In the genomic region with DNA sequence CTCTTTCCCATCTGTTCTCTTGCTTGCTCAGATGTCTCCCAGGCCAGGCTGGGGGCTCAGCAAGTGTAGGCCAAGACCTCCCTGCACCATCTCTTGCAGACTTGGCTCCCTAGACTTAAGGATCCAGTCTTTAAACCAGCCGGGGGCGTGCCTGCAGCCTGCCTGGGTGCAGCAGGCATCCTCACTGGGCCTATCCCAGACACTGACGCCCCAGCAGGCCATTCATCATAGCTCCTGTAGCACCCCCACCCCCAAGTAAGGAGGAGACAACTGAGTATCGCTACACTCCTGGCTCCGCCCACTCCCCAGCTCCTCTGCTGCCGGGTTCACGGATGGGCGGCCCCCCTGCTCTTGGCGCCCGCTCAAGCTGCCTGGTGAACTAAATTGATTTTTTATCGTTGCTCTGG, we compare ENCODE assay signal across 7 mouse cellular contexts.
DNase-seq lines count a peak whose midpoint lies in the region; ATAC-seq and TF ChIP-seq lines count a peak whose summit lies in the region.

No protein-coding gene starts in this region.

- peak overlapping the region; percentile 62 for H3K27ac ChIP-seq in intestine, embryonic 14.5 days (ENCODE audit: low read depth)
- peak overlapping the region; percentile 70 for H3K27ac ChIP-seq in midbrain, embryonic 14.5 days (replicated peaks; ENCODE audit: low read depth, low read length)
- 0 out of 2 replicates have a peak overlapping the region, but pooled peaks have one; percentile 4 for H3K27ac ChIP-seq in stomach, postnatal 0 days (replicated peaks)

- H3K36me3 ChIP-seq in intestine, embryonic 14.5 days (ENCODE audit: control insufficient read depth, insufficient read depth, low read length): no peaks in the 10 kb centered on the region
- H3K36me3 ChIP-seq in midbrain, embryonic 14.5 days (ENCODE audit: control insufficient read depth, insufficient read depth, low read length): no peaks in the 10 kb centered on the region
- no peaks in the 10 kb centered on the region for H3K36me3 ChIP-seq in stomach, postnatal 0 days (ENCODE audit: control insufficient read depth, insufficient read depth, low read length)

- peaks cover 42% of the 10 kb centered on the region for H3K4me1 ChIP-seq in intestine, embryonic 14.5 days (replicated peaks; ENCODE audit: control insufficient read depth, insufficient read depth, low read length)
- H3K4me1 ChIP-seq in midbrain, embryonic 14.5 days (ENCODE audit: control insufficient read depth, insufficient read depth, low read length): peaks cover 31% of the 10 kb centered on the region
- no peaks in the 10 kb centered on the region; the same call in 1 of the 2 replicates for H3K4me1 ChIP-seq in stomach, postnatal 0 days (replicated peaks; ENCODE audit: control insufficient read depth, insufficient read depth)

- ATAC-seq in intestine, embryonic 14.5 days (replicated peaks; ENCODE audit: low FRiP score, low TSS enrichment, low read depth): peak; percentile 86
- ATAC-seq in midbrain, embryonic 14.5 days (ENCODE audit: low FRiP score, low TSS enrichment): peak; percentile 85
- ATAC-seq in stomach, postnatal 0 days (ENCODE audit: low FRiP score, low TSS enrichment): peak; percentile 79; the same call in 1 of the 2 replicates

- H3K9ac ChIP-seq in intestine, embryonic 14.5 days (ENCODE audit: low read length): no peak overlapping the region
- H3K9ac ChIP-seq in midbrain, embryonic 14.5 days (replicated peaks; ENCODE audit: low read length): no peak overlapping the region; the same call in 1 of the 2 replicates
- no peak overlapping the region for H3K9ac ChIP-seq in stomach, postnatal 0 days (ENCODE audit: low read length)

- DNase-seq in adrenal gland, adult 2 months: peak; percentile 47
- peak; percentile 78 for DNase-seq in embryo, embryonic 9.5 days (ENCODE audit: extremely low spot score)
- peak; percentile 77 for DNase-seq in gastrocnemius, postnatal 25 days
- peak; percentile 73 for DNase-seq in intestine, embryonic 14.5 days (ENCODE audit: low spot score)
- peak; percentile 16 to 20 for DNase-seq in left cerebral cortex, adult 9 months (ENCODE audit: low spot score in 2 of 2)
- DNase-seq in midbrain, embryonic 14.5 days: peak; percentile 91
- DNase-seq in stomach, postnatal 0 days (ENCODE audit: low spot score): peak; percentile 57

- under 1% methylated on average over 11 of the region's 11 CpGs for WGBS in intestine, embryonic 14.5 days
- WGBS in midbrain, embryonic 14.5 days: 1% methylated on average over 11 of the region's 11 CpGs
- under 1% methylated on average over 11 of the region's 11 CpGs for WGBS in stomach, postnatal 0 days

- peak overlapping the region; percentile 42 for H3K4me2 ChIP-seq in intestine, embryonic 14.5 days (ENCODE audit: low read length)
- H3K4me2 ChIP-seq in midbrain, embryonic 14.5 days (ENCODE audit: low read length): peak overlapping the region; percentile 45
- peak overlapping the region; percentile 42 for H3K4me2 ChIP-seq in stomach, postnatal 0 days (replicated peaks; ENCODE audit: low read depth)

- peak; percentile 17; the same call in 1 of the 2 replicates for TF ChIP-seq CTCF in stomach, postnatal 0 days (IDR thresholded peaks at IDR 0.05; ENCODE audit: low read depth)

- H3K9me3 ChIP-seq in intestine, embryonic 14.5 days (ENCODE audit: control insufficient read depth, low read length): no peaks in the 10 kb centered on the region
- no peaks in the 10 kb centered on the region for H3K9me3 ChIP-seq in midbrain, embryonic 14.5 days (ENCODE audit: control insufficient read depth, low read length)
- no peaks in the 10 kb centered on the region for H3K9me3 ChIP-seq in stomach, postnatal 0 days (ENCODE audit: control insufficient read depth, low read length)

- no peaks in the 10 kb centered on the region for H3K27me3 ChIP-seq in intestine, embryonic 14.5 days (replicated peaks; ENCODE audit: control insufficient read depth, insufficient read depth, low read length)
- H3K27me3 ChIP-seq in midbrain, embryonic 14.5 days (ENCODE audit: control insufficient read depth, insufficient read depth, low read length): no peaks in the 10 kb centered on the region
- H3K27me3 ChIP-seq in stomach, postnatal 0 days (ENCODE audit: control insufficient read depth, insufficient read depth, low read length): no peaks in the 10 kb centered on the region

- H3K4me3 ChIP-seq in intestine, embryonic 14.5 days (ENCODE audit: low read depth, low read length): peak overlapping the region; percentile 16; the same call in 1 of the 2 replicates
- H3K4me3 ChIP-seq in midbrain, embryonic 14.5 days (replicated peaks; ENCODE audit: low read depth, low read length): peak overlapping the region; percentile 22
- H3K4me3 ChIP-seq in stomach, postnatal 0 days (ENCODE audit: low read depth, low read length): peak overlapping the region; percentile 16

- no peak for TF ChIP-seq EP300 in stomach, postnatal 0 days (optimal IDR thresholded peaks at IDR 0.05)

Comparison
In these comparisons a context has a peak if more than half of its experiments do, and no peak if none do; other contexts are left out.
1. Peak in every context shown above with its lines: DNase-seq, ATAC-seq, H3K4me3 ChIP-seq and H3K27ac ChIP-seq.
2. DNase-seq: peak in every context shown above with its lines; median percentile 91 in midbrain, embryonic 14.5 days; 78 in embryo, embryonic 9.5 days; 77 in gastrocnemius, postnatal 25 days; 73 in intestine, embryonic 14.5 days; 57 in stomach, postnatal 0 days; 47 in adrenal gland, adult 2 months; 18 in left cerebral cortex, adult 9 months.
3. H3K27ac ChIP-seq: peak in every context shown above with its lines; median percentile 70 in midbrain, embryonic 14.5 days; 62 in intestine, embryonic 14.5 days; 4 in stomach, postnatal 0 days.